Mouse (Mus musculus) midbrain, embryonic 13.5 days (tissue): ENCODE measurements at regions not wholly inside any gene's neighbourhood (a gene's known extent, or its start where the extent isn't known, plus 50 kb on each side); places are given as distances from the start of the nearest gene placed in this dataset.

Source experiments
- ATAC-seq: fragments of 200-750 bp; cut with Nextera tagmentation; 2 replicates; pipeline ENCODE4 v1.8.0; 2017; ENCODE audit warnings: mild to moderate bottlenecking, moderate TSS enrichment, moderate library complexity
- H3K27ac ChIP-seq: fragments of 300-500 bp; sonication (generic); 2 replicates; pipeline ENCODE4 v1.5.1; 2015; ENCODE audit warnings: inconsistent platforms, mild to moderate bottlenecking, moderate library complexity
- H3K27me3 ChIP-seq: fragments of 300-500 bp; sonication (generic); 2 replicates; pipeline ENCODE4 v1.6.1; 2015; ENCODE audit warnings: mild to moderate bottlenecking, inconsistent platforms
- H3K36me3 ChIP-seq: fragments of 300-500 bp; sonication (generic); 2 replicates; pipeline ENCODE4 v1.6.1; 2015; ENCODE audit warnings: mild to moderate bottlenecking, inconsistent platforms
- H3K4me1 ChIP-seq: fragments of 300-500 bp; sonication (generic); replicated peaks from 2 replicates; pipeline ENCODE4 v1.6.1; 2015; ENCODE audit warnings: inconsistent platforms
- H3K4me2 ChIP-seq: fragments of 300-500 bp; sonication (generic); replicated peaks from 2 replicates; pipeline ENCODE4 v1.6.1; 2015; ENCODE audit warnings: moderate library complexity, mild to moderate bottlenecking, inconsistent platforms
- H3K4me3 ChIP-seq: fragments of 300-500 bp; sonication (generic); replicated peaks from 2 replicates; pipeline ENCODE4 v1.5.1; 2015; ENCODE audit warnings: mild to moderate bottlenecking, inconsistent platforms
- H3K9ac ChIP-seq: fragments of 300-500 bp; sonication (generic); replicated peaks from 2 replicates; pipeline ENCODE4 v1.6.1; 2015; ENCODE audit warnings: mild to moderate bottlenecking, inconsistent platforms
- H3K9me3 ChIP-seq: fragments of 300-500 bp; sonication (generic); 2 replicates; pipeline ENCODE4 v1.6.1; 2016; ENCODE audit warnings: mild to moderate bottlenecking, inconsistent platforms
- WGBS: fragments of 180-500 bp; shearing (Covaris S2); methylation state at CpG from one replicate; pipeline ENCODE4 v1.1.7; 2015; 5-methylcytosine and 5-hydroxymethylcytosine counted together

DNA sequence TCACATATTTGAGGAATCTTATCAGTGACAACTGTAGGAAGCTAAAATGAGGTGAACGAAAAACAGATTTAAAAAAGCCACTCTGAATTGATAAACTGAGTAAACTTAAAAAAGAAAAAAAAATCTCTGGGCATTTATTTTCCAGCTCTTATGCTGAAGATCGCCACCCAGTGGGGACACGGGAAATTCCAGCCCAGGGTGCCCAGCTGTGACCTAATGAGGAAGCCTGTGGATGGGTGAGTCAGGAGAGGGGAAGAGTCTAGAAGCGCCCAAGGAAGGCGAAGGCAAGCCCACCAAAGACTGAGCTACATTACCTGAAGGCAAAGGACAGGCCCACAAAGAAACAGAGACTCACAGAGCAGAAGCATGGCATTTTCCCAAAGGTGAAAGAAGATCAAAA, 72.7 kb upstream of the Frem2 start:
- H3K4me3 ChIP-seq, result no peak overlapping the region
- 0 out of 2 replicates have a peak, but pooled peaks cover 3% of the 10 kb centered on the region for H3K9me3 ChIP-seq
- H3K4me1 ChIP-seq, result peaks cover 7% of the 10 kb centered on the region; the same call in 1 of the 2 replicates
- no peaks in the 10 kb centered on the region for H3K36me3 ChIP-seq
- 37% methylated on average over 5 of the region's 5 CpGs for WGBS
- H3K27ac ChIP-seq, result no peak overlapping the region
- ATAC-seq, result 0 out of 2 replicates have a peak, but pooled peaks have one; percentile 68
- no peak overlapping the region for H3K4me2 ChIP-seq
- no peaks in the 10 kb centered on the region for H3K27me3 ChIP-seq
- H3K9ac ChIP-seq, result no peak overlapping the region

GRCm38 (mm10) chr3:53729131-53729530, 72.0 kb upstream of the Frem2 start:
- 96% methylated on average over 10 of the region's 10 CpGs for WGBS
- H3K36me3 ChIP-seq, result no peaks in the 10 kb centered on the region
- no peak overlapping the region for H3K4me3 ChIP-seq
- H3K4me1 ChIP-seq, result peaks cover 7% of the 10 kb centered on the region; the same call in 1 of the 2 replicates
- H3K27me3 ChIP-seq, result no peaks in the 10 kb centered on the region
- no peak overlapping the region for H3K9ac ChIP-seq
- H3K27ac ChIP-seq, result no peak overlapping the region
- 0 out of 2 replicates have a peak, but pooled peaks cover 3% of the 10 kb centered on the region for H3K9me3 ChIP-seq
- ATAC-seq, result no peak
- H3K4me2 ChIP-seq, result no peak overlapping the region

GRCm38 (mm10) chr3:53727737-53728136, 70.6 kb upstream of the Frem2 start:
- no peak overlapping the region for H3K27ac ChIP-seq
- no peak overlapping the region for H3K4me3 ChIP-seq
- H3K4me1 ChIP-seq, result peaks cover 7% of the 10 kb centered on the region; the same call in 1 of the 2 replicates
- no peak overlapping the region for H3K4me2 ChIP-seq
- no peaks in the 10 kb centered on the region for H3K36me3 ChIP-seq
- ATAC-seq, result no peak
- WGBS, result 81% methylated on average over 1 of the region's 1 CpGs
- H3K27me3 ChIP-seq, result no peaks in the 10 kb centered on the region
- 0 out of 2 replicates have a peak, but pooled peaks cover 3% of the 10 kb centered on the region for H3K9me3 ChIP-seq
- no peak overlapping the region for H3K9ac ChIP-seq

DNA sequence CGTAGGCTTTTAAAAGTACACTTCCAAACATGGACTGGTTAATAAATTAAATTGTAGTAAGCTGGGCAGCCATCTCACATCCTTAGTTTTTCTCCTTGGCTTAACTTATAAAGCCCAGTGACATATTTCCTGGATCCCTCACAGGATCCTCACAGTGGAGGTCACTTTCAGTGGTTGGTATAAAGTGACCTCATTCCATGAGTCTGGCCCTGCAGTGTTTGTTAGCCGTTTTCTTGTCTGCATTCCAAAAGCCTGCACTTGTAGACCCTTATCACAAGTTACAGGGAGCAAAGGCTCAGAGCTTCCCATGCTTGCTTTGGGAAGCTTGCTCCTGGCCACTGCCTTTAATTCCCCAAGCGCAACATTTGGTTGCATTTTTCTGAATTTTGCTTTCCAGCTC, 49.9 kb upstream of the Frem2 start:
- ATAC-seq, result no peak

More for the DNA sequence above, 49.9 kb upstream of the Frem2 start:
- Histone ChIP-seq H3K4me3 (no peak overlapping the region), H3K36me3 (no peaks in the 10 kb centered on the region), H3K27me3 (no peaks in the 10 kb centered on the region), H3K27ac (no peak overlapping the region), H3K4me2 (no peak overlapping the region), H3K9ac (no peak overlapping the region), H3K4me1 (peaks cover 8% of the 10 kb centered on the region; the same call in 1 of the 2 replicates), H3K9me3 (no peaks in the 10 kb centered on the region)
- WGBS, result 83% methylated on average over 3 of the region's 3 CpGs
